Mouse (Mus musculus) embryonic fibroblast, embryonic 13.5 days (primary cell): ENCODE results near the gene Itpr1.

Source experiments
- CTCF ChIP-seq: IDR thresholded peaks from 2 replicates; pipeline ENCODE4 v1.5.1; 2011; ENCODE audit warnings: mild to moderate bottlenecking, control low read depth, low read length, moderate library complexity, borderline replicate concordance; ENCODE audit not compliant: insufficient read depth
- POLR2A ChIP-seq: IDR thresholded peaks from 2 replicates; pipeline ENCODE4 v1.6.1; 2011; ENCODE audit warnings: low read depth, mild to moderate bottlenecking, control low read depth, low read length, moderate library complexity

DNA sequence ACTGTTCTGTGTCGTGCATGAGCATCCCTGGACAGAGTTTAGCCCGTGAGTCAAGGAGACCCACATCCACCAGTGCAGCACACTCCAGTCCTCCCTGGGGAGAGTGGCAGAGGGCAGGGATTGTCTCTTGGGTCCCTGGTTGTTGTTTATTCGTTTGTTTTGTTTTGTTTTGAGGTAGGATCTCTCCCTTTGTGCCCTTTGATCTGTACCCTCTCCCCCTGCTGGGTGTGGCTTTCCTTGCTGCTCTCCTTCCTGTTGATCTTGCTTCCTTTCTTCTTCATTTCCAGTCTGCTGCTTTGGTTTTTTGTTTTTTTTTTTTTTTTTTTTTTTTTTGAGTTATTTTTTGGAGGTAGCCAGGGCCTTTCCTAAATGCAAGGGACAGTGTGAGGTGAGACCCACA lies 299.2 kb downstream of the Itpr1 start:
- no peak for TF ChIP-seq POLR2A
- no peak for TF ChIP-seq CTCF
